Mouse (Mus musculus) gastrocnemius, postnatal 14 days (tissue): ENCODE measurements around the gene Pde6h. TPM values are rescaled to one million over a fixed set of nuclear protein-coding genes. Genes with fewer than 3 reads are reported as not detected.

Source experiments
- DNase-seq: peaks from one replicate; pipeline ENCODE4 v3.0.0; 2021; ENCODE audit warnings: mixed read lengths
- intact Hi-C: fragments of 180-260 bp; cut with DNase I; formaldehyde crosslinking; loops from one replicate; pipeline ENCODE4 v1.15.1; 2025; ENCODE audit warnings: low total_unique reads
- total RNA-seq, 2 experiments: library from RNA; stranded (reverse); gene quantifications; 2 replicates each; pipeline ENCODE4 v1.2.3; 2021

Gene Pde6h
- total RNA-seq, 2 experiments from 2014 or later: not detected

GRCm38 (mm10) chr6:137000706-137001105, 77.1 kb downstream of the Pde6h start:
- no peak for DNase-seq
- intact Hi-C loops: no loop called here

GRCm38 (mm10) chr6:137001267-137002168, 77.9 kb downstream of the Pde6h start:
- intact Hi-C loops: no loop called here
- DNase-seq: no peak

GRCm38 (mm10) chr6:137002169-137002514, 78.5 kb downstream of the Pde6h start:
- intact Hi-C loops: no loop called here
- DNase-seq: no peak

GRCm38 (mm10) chr6:137004359-137004758, 80.7 kb downstream of the Pde6h start:
- no peak for DNase-seq
- intact Hi-C loops: no loop called here

- DNase-seq: no peak
- intact Hi-C loops: no loop called here
Observed at GRCm38 (mm10) chr6:137011187-137011586, 87.6 kb downstream of the Pde6h start.

- DNase-seq: no peak
- intact Hi-C loops: no loop called here
Observed at GRCm38 (mm10) chr6:137014346-137014745, 90.7 kb downstream of the Pde6h start.

- no peak for DNase-seq
- intact Hi-C loops: no loop called here
Observed at GRCm38 (mm10) chr6:137017216-137017973, 93.8 kb downstream of the Pde6h start.

Other genes starting within 250 kb of the Pde6h start
- gene Gucy2c, start 142.1 kb upstream of the Pde6h start, total RNA-seq: not detected
- 10 to 100 TPM; 10.8 to 11.4 TPM for gene Hist4h4, start 119.4 kb upstream of the Pde6h start, total RNA-seq
- 10 to 100 TPM; 12.7 to 18.5 TPM for gene H2afj, start 115.6 kb upstream of the Pde6h start, total RNA-seq
- gene BC049715, start 96.2 kb upstream of the Pde6h start, total RNA-seq: under 1 TPM; 0.10 to 0.35 TPM
- 10 to 100 TPM; 49.2 to 53.1 TPM for gene Wbp11, start 95.6 kb upstream of the Pde6h start, total RNA-seq
- gene Smco3, start 88.4 kb upstream of the Pde6h start, total RNA-seq: 1 to 10 TPM in 1 of 2 experiments, under 1 TPM in 1; 0.62 to 1.6 TPM
- under 1 TPM; 0.38 to 0.84 TPM for gene Art4, start 66.1 kb upstream of the Pde6h start, total RNA-seq
- gene Mgp, start 48.0 kb upstream of the Pde6h start, total RNA-seq: 100 to 1,000 TPM; 166 to 195 TPM
- gene Erp27, start 1.7 kb upstream of the Pde6h start, total RNA-seq: not detected
- 10 to 100 TPM; 15.2 to 15.3 TPM for gene Arhgdib, start 18.1 kb downstream of the Pde6h start, total RNA-seq
- gene Rerg, start 246.7 kb downstream of the Pde6h start, total RNA-seq: 1 to 10 TPM; 2.1 to 4.4 TPM